8 mouse cellular contexts compared by ENCODE assay signal in genomic region chr5:116231841-116232643, GRCm38 (mm10). TPM values are rescaled to one million over a fixed set of nuclear protein-coding genes. Genes with fewer than 3 reads are reported as not detected.
DNase-seq lines count a peak whose midpoint lies in the region; ATAC-seq and TF ChIP-seq lines count a peak whose summit lies in the region.
"Had no signal": no experiment of that assay in that cellular context is flagged by ENCODE, and none has a peak within 500 bp of the region (broad histone marks: within the 10 kb centered on the region; RNA-seq: fewer than 3 reads in every experiment).

No protein-coding gene starts in this region.

- intact Hi-C loops in heart, postnatal 14 days (cut with DNase I) = loop anchor here (1.0 to 10.0 kb wide), 5 partner anchors 155 to 833 kb away; partner anchors contain the start of gene Srrm4

- H3K4me3 ChIP-seq in embryonic facial prominence, embryonic 12.5 days = no peak overlapping the region
- H3K4me3 ChIP-seq: liver, embryonic 15.5 days had no signal

- no peak for DNase-seq in Patski (ENCODE audit: low read depth, low spot score)
- DNase-seq in adrenal gland, postnatal 25 days = peak; percentile 40
- DNase-seq in heart, postnatal 14 days = peak; percentile 40 to 68
- DNase-seq in layer of hippocampus, adult 18-20 months (ENCODE audit: low spot score in 2 of 2) = peak; percentile 58 to 83
- DNase-seq in lung, postnatal 10 days = peak; percentile 71
- DNase-seq in right cerebral cortex, postnatal 25 days = peak; percentile 50

- WGBS in embryonic facial prominence, embryonic 12.5 days = 17% methylated on average over 19 of the region's 19 CpGs

- peak overlapping the region; percentile 41 for H3K4me2 ChIP-seq in embryonic facial prominence, embryonic 12.5 days (replicated peaks)
- H3K4me2 ChIP-seq: liver, embryonic 15.5 days had no signal

- CTCF ChIA-PET in Patski (lab: Charles Lee) = interaction anchor here (0.8 to 1.8 kb wide), 3 partner anchors 10 to 243 kb away, joined by 3 to 6 read pairs (median 3); no protein-coding TSS in a partner anchor

- no peak overlapping the region for H3K27ac ChIP-seq in embryonic facial prominence, embryonic 12.5 days
- H3K27ac ChIP-seq: liver, embryonic 15.5 days had no signal

- POLR2A ChIA-PET in Patski (lab: Charles Lee) = interaction anchor here (0.5 kb wide), 1 partner anchor 814 kb away, joined by 3 read pairs; no protein-coding TSS in a partner anchor

- in situ Hi-C loops in Patski (cut with MboI; ENCODE audit: low pct_unique_long_range_greater_than_20kb) = loop anchor here (5.0 kb wide), 3 partner anchors 240 to 870 kb away; no protein-coding TSS in a partner anchor

- ATAC-seq in Patski = no peak
- ATAC-seq in embryonic facial prominence, embryonic 12.5 days (ENCODE audit: insufficient number of reproducible peaks, insufficient read depth, low FRiP score, low TSS enrichment) = no peak

- no peak overlapping the region for H3K9ac ChIP-seq in embryonic facial prominence, embryonic 12.5 days
- H3K9ac ChIP-seq: liver, embryonic 15.5 days had no signal

- peaks cover 4% of the 10 kb centered on the region; the same call in 1 of the 2 replicates for H3K4me1 ChIP-seq in embryonic facial prominence, embryonic 12.5 days
- H3K4me1 ChIP-seq: liver, embryonic 15.5 days had no signal

- H3K27me3 ChIP-seq in Patski = peaks cover 13% of the 10 kb centered on the region
- 0 out of 2 replicates have a peak, but pooled peaks cover 3% of the 10 kb centered on the region for H3K27me3 ChIP-seq in embryonic facial prominence, embryonic 12.5 days
- H3K27me3 ChIP-seq: liver, embryonic 15.5 days had no signal

- TF ChIP-seq CTCF in Patski (IDR thresholded peaks at IDR 0.05) = peak; percentile 79

- H3K9me3 ChIP-seq in embryonic facial prominence, embryonic 12.5 days = no peaks in the 10 kb centered on the region
- H3K9me3 ChIP-seq: liver, embryonic 15.5 days had no signal

- no peaks in the 10 kb centered on the region for H3K36me3 ChIP-seq in embryonic facial prominence, embryonic 12.5 days
- H3K36me3 ChIP-seq: liver, embryonic 15.5 days had no signal

RNA-seq across cellular contexts. Expression of gene Ccdc60, which starts 56.7 kb away (rescaled TPM):
- not detected for polyA plus RNA-seq in Patski (2021)
- total RNA-seq in adrenal gland, postnatal 25 days (2021) = not detected in 2 replicates
- 1.6 and 1.8 TPM in 2 replicates for polyA plus RNA-seq in embryonic facial prominence, embryonic 12.5 days (2016; fragmentation: Nextera tagmentation; extraction: Ambion mirVana)
- not detected for total RNA-seq in heart, postnatal 14 days (2021)
- under 1 TPM; 0.25 to 0.36 TPM for total RNA-seq in layer of hippocampus, adult 18-20 months (2021)
